Mouse (Mus musculus): ENCODE data around the gene Guk1.
"Not testable (repeated sequence)": the region's sequence is repeated elsewhere in the genome, so short reads cannot be mapped to it uniquely, and the experiment has no call there.

The Guk1 gene

GRCm38 (mm10) chr11:59192059-59192386, at the start of gene Guk1:
Gene Guk1, minus strand, starts transcription at chr11:59192212.
- no peak for DNase-seq

- no peak for DNase-seq
Measured at GRCm38 (mm10) chr11:59239796-59240195, 47.8 kb upstream of the Guk1 start.

GRCm38 (mm10) chr11:59239428-59239785, 47.4 kb upstream of the Guk1 start:
- DNase-seq: no peak

- DNase-seq: peak; percentile 85 to 86
Measured at GRCm38 (mm10) chr11:59238525-59239427, 46.8 kb upstream of the Guk1 start.

- no peak for DNase-seq
Measured at GRCm38 (mm10) chr11:59232797-59233196, 40.8 kb upstream of the Guk1 start.

- peak; percentile 82 to 87 for DNase-seq
Measured at GRCm38 (mm10) chr11:59230144-59230760, 38.2 kb upstream of the Guk1 start.

GRCm38 (mm10) chr11:59228122-59228953, 36.3 kb upstream of the Guk1 start, which contains the start of gene Arf1:
Gene Arf1, minus strand, starts transcription at chr11:59228270.
- DNase-seq: peak; percentile 98

- no peak for DNase-seq
Measured at GRCm38 (mm10) chr11:59227604-59228121, 35.7 kb upstream of the Guk1 start.

- peak in 1 of 2 experiments; percentile 52 for DNase-seq
Measured at GRCm38 (mm10) chr11:59226787-59227603, 35.0 kb upstream of the Guk1 start.

- DNase-seq: no peak
Measured at GRCm38 (mm10) chr11:59226251-59226650, 34.2 kb upstream of the Guk1 start.

- DNase-seq: no peak
Measured at GRCm38 (mm10) chr11:59225167-59225566, 33.2 kb upstream of the Guk1 start.

GRCm38 (mm10) chr11:59224470-59224869, 32.5 kb upstream of the Guk1 start:
- DNase-seq: no peak

GRCm38 (mm10) chr11:59224025-59224424, 32.0 kb upstream of the Guk1 start:
- no peak for DNase-seq

GRCm38 (mm10) chr11:59222306-59222705, 30.3 kb upstream of the Guk1 start:
- DNase-seq: peak; percentile 39 to 71

- DNase-seq: no peak
Measured at GRCm38 (mm10) chr11:59221604-59222003, 29.6 kb upstream of the Guk1 start.

GRCm38 (mm10) chr11:59219064-59219463, 27.1 kb upstream of the Guk1 start:
- peak; percentile 60 to 64 for DNase-seq

- DNase-seq: peak; percentile 36 to 60
Measured at GRCm38 (mm10) chr11:59218389-59218998, 26.5 kb upstream of the Guk1 start.

GRCm38 (mm10) chr11:59216955-59217354, 24.9 kb upstream of the Guk1 start:
- no peak for DNase-seq

- DNase-seq: no peak
Measured at GRCm38 (mm10) chr11:59212892-59213494, 21.0 kb upstream of the Guk1 start.

- DNase-seq: not testable (repeated sequence)
Measured at GRCm38 (mm10) chr11:59212320-59212719, 20.3 kb upstream of the Guk1 start.

- not testable (repeated sequence) for DNase-seq
Measured at GRCm38 (mm10) chr11:59211561-59211960, 19.5 kb upstream of the Guk1 start.
